Mouse (Mus musculus) embryonic fibroblast, embryonic 13.5 days (primary cell): Measurements from ENCODE around the gene Tmcc3. TPM values are rescaled to one million over a fixed set of nuclear protein-coding genes. Genes with fewer than 3 reads are reported as not detected.

Experiments
- H3K27ac ChIP-seq: 2 replicates; pipeline ENCODE4 v1.5.1; 2012; ENCODE audit warnings: low read length, control low read depth, inconsistent platforms; ENCODE audit not compliant: insufficient read depth
- H3K4me1 ChIP-seq: 2 replicates; pipeline ENCODE4 v1.6.1; 2011; ENCODE audit warnings: low read length; ENCODE audit not compliant: control insufficient read depth, insufficient read depth
- H3K4me3 ChIP-seq: 2 replicates; pipeline ENCODE4 v1.5.1; 2011; ENCODE audit warnings: mild to moderate bottlenecking, control low read depth, low read length; ENCODE audit not compliant: insufficient read depth
- CTCF ChIP-seq: IDR thresholded peaks from 2 replicates; pipeline ENCODE4 v1.5.1; 2011; ENCODE audit warnings: mild to moderate bottlenecking, control low read depth, low read length, moderate library complexity, borderline replicate concordance; ENCODE audit not compliant: insufficient read depth
- POLR2A ChIP-seq: IDR thresholded peaks from 2 replicates; pipeline ENCODE4 v1.6.1; 2011; ENCODE audit warnings: low read depth, mild to moderate bottlenecking, control low read depth, low read length, moderate library complexity
- polyA plus RNA-seq: library from polyadenylated mRNA; stranded (reverse); fragments of >200 nt; gene quantifications from 2 replicates; pipeline ENCODE4 v1.2.4, GENCODE M21; 2011; ENCODE audit warnings: low read depth; ENCODE audit not compliant: missing spikeins, insufficient read length

The Tmcc3 gene
- polyA plus RNA-seq, 1 experiment = 10.2 TPM

- TF ChIP-seq POLR2A (no peak), CTCF (no peak)
Measured at GRCm38 (mm10) chr10:94457454-94457853, 145.7 kb downstream of the Tmcc3 start.

DNA sequence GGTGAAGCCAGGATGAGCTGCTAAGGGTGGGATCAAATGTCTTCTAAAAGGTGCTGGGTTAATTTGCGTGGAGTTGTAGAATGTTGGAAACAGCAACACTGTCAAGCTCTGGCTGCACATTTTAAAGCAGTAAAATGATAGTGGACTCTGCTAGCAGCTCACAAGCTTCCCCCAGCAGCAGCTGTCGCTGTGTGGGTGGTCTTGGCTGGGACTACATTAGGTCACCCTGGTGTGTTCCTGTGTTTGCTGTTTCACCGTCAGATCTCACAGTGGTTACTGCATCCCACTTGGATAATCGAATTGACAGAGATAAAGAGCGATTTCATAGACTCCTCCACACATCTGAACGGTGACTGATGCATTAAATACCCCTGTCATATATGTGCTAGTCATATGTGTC, 146.9 kb downstream of the Tmcc3 start:
- no peak overlapping the region for H3K27ac ChIP-seq
- no peaks in the 10 kb centered on the region for H3K4me1 ChIP-seq
- no peak overlapping the region for H3K4me3 ChIP-seq
- TF ChIP-seq CTCF (no peak), POLR2A (no peak)

More at GRCm38 (mm10) chr10:94457454-94457853, 145.7 kb downstream of the Tmcc3 start:
- Histone ChIP-seq H3K27ac (no peak overlapping the region), H3K4me1 (no peaks in the 10 kb centered on the region), H3K4me3 (no peak overlapping the region)

- no peaks in the 10 kb centered on the region for H3K4me1 ChIP-seq
- no peak overlapping the region for H3K27ac ChIP-seq
- no peak for TF ChIP-seq POLR2A
- no peak for TF ChIP-seq CTCF
- H3K4me3 ChIP-seq = no peak overlapping the region
Measured at GRCm38 (mm10) chr10:94461378-94461777, 149.6 kb downstream of the Tmcc3 start.

DNA sequence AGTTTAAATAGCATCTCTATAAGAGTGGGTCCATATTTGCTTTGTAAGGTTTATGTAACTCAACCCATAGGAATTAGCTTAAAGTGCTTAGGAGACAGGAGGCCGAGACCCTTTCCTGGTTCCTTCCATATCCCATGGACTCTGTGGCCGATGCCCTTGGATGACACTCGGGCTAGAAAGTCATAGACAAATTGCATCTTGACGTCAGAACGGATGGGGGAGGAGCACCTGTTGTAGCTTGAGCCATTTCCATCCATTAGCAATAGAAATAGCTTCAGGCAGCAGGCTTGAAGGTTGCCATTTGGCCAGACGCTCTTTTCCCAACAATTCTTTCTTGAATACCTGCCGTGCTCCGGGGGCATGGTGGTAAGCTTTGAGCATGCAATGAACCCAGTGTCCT, 150.1 kb downstream of the Tmcc3 start:
- H3K27ac ChIP-seq = no peak overlapping the region
- no peaks in the 10 kb centered on the region for H3K4me1 ChIP-seq
- H3K4me3 ChIP-seq = no peak overlapping the region
- no peak for TF ChIP-seq POLR2A
- TF ChIP-seq CTCF = no peak

- H3K27ac ChIP-seq = no peak overlapping the region
- H3K4me3 ChIP-seq = no peak overlapping the region
- no peak for TF ChIP-seq POLR2A
- no peak for TF ChIP-seq CTCF
- H3K4me1 ChIP-seq = no peaks in the 10 kb centered on the region
Measured at GRCm38 (mm10) chr10:94462386-94463064, 150.8 kb downstream of the Tmcc3 start.

DNA sequence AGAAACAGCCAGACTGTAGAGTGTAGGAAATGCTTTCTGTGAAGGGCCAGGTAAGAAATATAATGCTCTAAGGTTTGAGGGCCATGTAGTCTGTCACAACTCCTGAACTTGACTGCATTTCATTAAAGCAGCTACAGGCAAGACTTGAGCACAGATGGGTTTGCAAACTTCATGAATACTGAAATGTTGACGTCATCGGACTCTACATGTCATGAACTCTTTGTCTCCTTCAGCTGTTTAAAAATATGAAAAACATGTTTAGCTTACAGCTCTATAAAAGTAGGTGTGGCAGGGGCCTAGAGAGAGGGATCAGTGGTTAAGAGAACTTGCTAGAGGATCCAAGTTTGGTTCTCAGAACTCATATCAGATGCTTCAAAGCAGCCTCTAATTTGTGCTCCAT, 151.7 kb downstream of the Tmcc3 start:
- no peak overlapping the region for H3K4me3 ChIP-seq
- TF ChIP-seq POLR2A (no peak), CTCF (no peak)
- no peak overlapping the region for H3K27ac ChIP-seq
- no peaks in the 10 kb centered on the region for H3K4me1 ChIP-seq

GRCm38 (mm10) chr10:94465646-94466045, 153.9 kb downstream of the Tmcc3 start:
- Histone ChIP-seq H3K4me3 (no peak overlapping the region), H3K4me1 (no peaks in the 10 kb centered on the region), H3K27ac (no peak overlapping the region)
- TF ChIP-seq CTCF = no peak
- TF ChIP-seq POLR2A = no peak

DNA sequence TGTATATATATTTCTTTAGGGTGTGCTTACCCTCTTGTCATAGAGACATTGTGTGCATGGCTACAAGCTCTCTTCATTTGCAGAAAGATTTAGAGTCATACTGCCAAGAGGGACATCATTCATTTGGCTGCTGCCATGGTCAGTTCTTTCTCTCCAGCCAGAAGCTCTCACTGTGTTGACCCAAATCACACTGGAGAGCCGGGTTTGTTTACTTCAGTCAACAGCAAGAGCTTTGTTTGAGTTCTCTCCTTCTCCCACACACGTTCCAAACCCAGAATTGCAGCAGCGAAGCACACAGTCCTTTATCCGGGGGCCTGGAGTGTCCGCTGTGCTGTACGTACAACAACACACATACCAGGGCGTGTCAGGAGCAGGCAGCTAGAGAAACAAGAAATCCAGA, 154.6 kb downstream of the Tmcc3 start:
- Histone ChIP-seq H3K27ac (no peak overlapping the region), H3K4me3 (no peak overlapping the region), H3K4me1 (no peaks in the 10 kb centered on the region)
- TF ChIP-seq CTCF (no peak), POLR2A (no peak)

DNA sequence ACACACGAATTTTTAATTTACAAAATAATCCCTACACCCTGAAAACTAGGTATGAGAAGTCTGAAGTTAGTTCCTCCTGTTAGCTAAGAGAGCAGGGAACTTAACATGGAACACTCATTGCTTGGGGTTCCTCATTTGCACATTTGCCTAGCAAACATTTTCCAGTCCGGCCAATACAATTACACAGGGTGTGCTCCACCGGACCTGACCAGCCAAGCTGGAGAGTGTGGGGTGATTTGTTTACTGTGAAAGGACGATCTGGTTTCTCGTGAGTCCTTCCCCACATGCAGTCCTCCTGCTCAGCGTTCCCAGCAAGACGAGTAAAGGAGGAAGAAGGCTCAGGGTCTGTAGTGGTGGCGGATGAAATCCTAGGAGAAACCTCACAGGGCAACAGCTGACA, 159.7 kb downstream of the Tmcc3 start:
- TF ChIP-seq CTCF = no peak
- no peak for TF ChIP-seq POLR2A

GRCm38 (mm10) chr10:94473501-94473900, 161.8 kb downstream of the Tmcc3 start:
- TF ChIP-seq POLR2A (no peak), CTCF (no peak)
- peaks cover 8% of the 10 kb centered on the region for H3K4me1 ChIP-seq

More for the DNA sequence above, 159.7 kb downstream of the Tmcc3 start:
- Histone ChIP-seq H3K27ac (no peak overlapping the region), H3K4me3 (no peak overlapping the region), H3K4me1 (peaks cover 8% of the 10 kb centered on the region)

GRCm38 (mm10) chr10:94474185-94474584, 162.4 kb downstream of the Tmcc3 start:
- H3K4me1 ChIP-seq = peaks cover 8% of the 10 kb centered on the region
- peak overlapping the region; percentile 53 for H3K27ac ChIP-seq
- no peak overlapping the region for H3K4me3 ChIP-seq
- TF ChIP-seq POLR2A (no peak), CTCF (no peak)

More at GRCm38 (mm10) chr10:94473501-94473900, 161.8 kb downstream of the Tmcc3 start:
- Histone ChIP-seq H3K4me3 (no peak overlapping the region), H3K27ac (peak overlapping the region; percentile 53; the same call in 1 of the 2 replicates)
